Mouse (Mus musculus) liver, postnatal 0 days (tissue): Measurements from ENCODE around the gene Gm42878. TPM values are rescaled to one million over a fixed set of nuclear protein-coding genes. Genes with fewer than 3 reads are reported as not detected.
A peak's percentile ranks its signal among the peaks of the same experiment; 100 is the strongest.

Experiments used
- ATAC-seq: fragments of 200-750 bp; cut with Nextera tagmentation; 2 replicates; pipeline ENCODE4 v1.8.0; 2017; ENCODE audit warnings: mild to moderate bottlenecking, moderate library complexity
- DNase-seq: peaks from one replicate; pipeline ENCODE4 v3.0.0-alpha.2; 2016
- H3K27ac ChIP-seq: fragments of 300-500 bp; sonication (generic); 2 replicates; pipeline ENCODE4 v1.5.1; 2014; ENCODE audit warnings: antibody characterized with exemption, moderate library complexity, mild to moderate bottlenecking, low read depth
- H3K27me3 ChIP-seq: fragments of 300-500 bp; sonication (generic); 2 replicates; pipeline ENCODE4 v1.6.1; 2014; ENCODE audit warnings: low read length, control low read depth, mixed read lengths; ENCODE audit not compliant: insufficient read depth
- H3K36me3 ChIP-seq: fragments of 300-500 bp; sonication (generic); replicated peaks from 2 replicates; pipeline ENCODE4 v1.6.1; 2014; ENCODE audit warnings: mild to moderate bottlenecking, control low read depth, low read length, moderate library complexity, mixed read lengths; ENCODE audit not compliant: insufficient read depth
- H3K4me1 ChIP-seq: fragments of 300-500 bp; sonication (generic); 2 replicates; pipeline ENCODE4 v1.6.1; 2014; ENCODE audit warnings: antibody characterized with exemption, mild to moderate bottlenecking, control low read depth; ENCODE audit not compliant: insufficient read depth
- H3K4me2 ChIP-seq: fragments of 300-500 bp; sonication (generic); 2 replicates; pipeline ENCODE4 v1.6.1; 2014; ENCODE audit warnings: low read depth, mild to moderate bottlenecking, low read length, moderate library complexity, mixed read lengths
- H3K4me3 ChIP-seq: fragments of 300-500 bp; sonication (generic); 2 replicates; pipeline ENCODE4 v1.5.1; 2014; ENCODE audit warnings: low read depth, low read length
- H3K9ac ChIP-seq: fragments of 300-500 bp; sonication (generic); replicated peaks from 2 replicates; pipeline ENCODE4 v1.6.1; 2014; ENCODE audit warnings: mild to moderate bottlenecking, moderate library complexity
- H3K9me3 ChIP-seq: fragments of 300-500 bp; sonication (generic); 2 replicates; pipeline ENCODE4 v1.6.1; 2016; ENCODE audit warnings: mild to moderate bottlenecking, control low read depth, low read length, mixed read lengths
- CTCF ChIP-seq: sonication (generic); IDR thresholded peaks from 2 replicates; pipeline ENCODE4 v1.5.1; 2016; ENCODE audit warnings: antibody characterized with exemption, low read depth
- EP300 ChIP-seq: IDR thresholded peaks from 2 replicates; pipeline ENCODE4 v1.6.1; 2016; ENCODE audit warnings: antibody characterized with exemption, low read depth, mild to moderate bottlenecking
- WGBS: fragments of 180-500 bp; shearing (Covaris S2); extraction: QIAGEN DNeasy Blood & Tissue Kit; methylation state at CpG from one replicate; pipeline ENCODE4 v1.1.7; 2014; ENCODE audit not compliant: insufficient replicate concordance; 5-methylcytosine and 5-hydroxymethylcytosine counted together
- polyA plus RNA-seq: library from polyadenylated mRNA; unstranded; fragments of >200 nt; fragmentation: Nextera tagmentation; extraction: Ambion mirVana; gene quantifications from 2 replicates; pipeline ENCODE4 v1.2.1, GENCODE M21; 2015

Gm42878 gene
- not detected in 2 replicates for polyA plus RNA-seq

DNA sequence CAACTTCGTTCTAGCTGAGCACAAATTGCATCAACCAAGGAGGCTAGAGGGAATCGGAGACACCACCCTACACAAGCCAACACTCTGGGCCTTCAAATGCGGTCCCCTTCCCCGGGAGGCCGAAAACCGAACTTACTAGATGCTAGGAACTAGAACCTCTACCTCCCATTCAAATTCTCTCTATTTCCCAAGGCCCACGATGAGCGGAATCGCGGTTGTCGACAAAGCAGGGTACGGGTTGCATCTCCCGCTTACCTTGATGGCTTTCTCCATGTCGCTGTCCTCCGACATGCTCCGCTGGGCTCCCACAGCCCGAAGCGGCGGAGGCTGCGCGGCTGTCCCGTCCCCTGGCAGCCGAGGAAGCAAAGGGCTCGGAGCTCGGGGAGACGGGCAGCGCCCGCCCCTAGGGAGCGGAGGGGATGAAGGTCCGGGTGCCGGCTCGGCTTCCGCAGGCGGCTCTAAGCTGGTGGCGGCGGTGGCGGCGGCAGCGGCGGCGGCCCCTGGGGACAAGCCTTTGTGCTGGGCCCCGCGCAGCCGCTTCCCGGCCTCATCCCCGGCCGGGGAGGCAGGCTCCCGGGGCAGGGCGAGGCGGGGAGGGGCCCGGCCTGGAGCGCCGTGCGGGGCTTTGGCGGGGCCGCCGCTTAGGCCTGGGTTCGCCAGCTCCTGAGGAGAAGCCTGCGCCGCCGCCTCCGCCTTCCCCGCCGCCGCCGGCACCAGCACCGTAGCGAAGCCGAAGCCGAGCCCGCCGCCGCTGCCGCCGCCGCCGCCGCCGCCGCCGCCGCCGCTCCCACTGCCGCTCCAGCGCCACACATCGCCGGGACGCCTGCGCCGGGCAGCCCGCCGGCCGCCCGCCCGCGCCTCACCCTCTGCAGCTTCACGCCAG lies at the start of gene Gm42878, which contains the start of gene Adam1a:
TSS of gene Gm42878 (minus strand) at position 573 of the 883 bp plus-strand sequence.
TSS of gene Adam1a (minus strand) at position 573 of the 883 bp plus-strand sequence.
- peak within 1 kb of the TSS; percentile 71 for H3K4me2 ChIP-seq
- H3K9ac ChIP-seq, result peak within 1 kb of the TSS; percentile 89
- H3K9me3 ChIP-seq, result no peaks in the 10 kb centered on the region
- no peak for TF ChIP-seq CTCF
- TF ChIP-seq EP300, result no peak
- ATAC-seq, result peak; percentile 74
- no peaks in the 10 kb centered on the region for H3K36me3 ChIP-seq
- peak within 1 kb of the TSS; percentile 75 for H3K4me3 ChIP-seq
- peak within 1 kb of the TSS; percentile 93 for H3K27ac ChIP-seq
- peaks cover 18% of the 10 kb centered on the region for H3K4me1 ChIP-seq
- under 1% methylated on average over 49 of the region's 97 CpGs for WGBS
- no peaks in the 10 kb centered on the region for H3K27me3 ChIP-seq
- no peak for DNase-seq

DNA sequence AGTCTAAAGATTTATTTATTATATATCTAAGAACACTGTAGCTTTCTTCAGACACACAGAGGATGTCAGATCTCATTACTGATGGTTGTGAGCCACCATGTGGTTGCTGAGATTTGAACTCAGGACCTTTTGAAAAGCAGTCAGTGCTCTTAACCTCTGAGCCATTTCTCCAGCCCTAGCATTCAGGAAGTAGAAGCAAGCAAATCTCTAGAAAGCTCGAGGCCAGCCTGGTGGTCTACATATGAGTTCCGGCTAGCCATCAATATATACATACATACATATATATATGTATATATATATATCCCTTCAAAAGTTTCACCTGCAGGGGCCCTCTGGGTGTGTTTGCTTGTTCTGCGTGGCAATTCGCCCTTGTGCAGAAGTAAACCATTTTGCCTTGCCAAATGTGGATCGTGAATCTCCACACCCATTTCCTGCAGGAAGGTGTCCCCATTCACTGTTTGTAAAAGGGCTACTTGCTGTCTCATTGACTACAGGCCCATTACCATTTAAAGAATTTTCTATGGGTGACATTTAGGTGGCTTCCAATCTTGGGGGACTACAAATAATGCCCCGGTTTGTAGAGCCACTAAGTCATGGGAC lies 49.5 kb upstream of the Gm42878 start:
- H3K9me3 ChIP-seq, result no peaks in the 10 kb centered on the region
- TF ChIP-seq EP300, result no peak
- TF ChIP-seq CTCF, result no peak
- H3K4me2 ChIP-seq, result no peak overlapping the region
- H3K27me3 ChIP-seq, result no peaks in the 10 kb centered on the region
- no peak overlapping the region for H3K9ac ChIP-seq
- H3K36me3 ChIP-seq, result peaks cover 3% of the 10 kb centered on the region; the same call in 1 of the 2 replicates
- H3K27ac ChIP-seq, result no peak overlapping the region
- WGBS, result 67% methylated on average over 6 of the region's 6 CpGs
- peaks cover 39% of the 10 kb centered on the region for H3K4me1 ChIP-seq
- no peak overlapping the region for H3K4me3 ChIP-seq
- DNase-seq (no peak), ATAC-seq (no peak)

DNA sequence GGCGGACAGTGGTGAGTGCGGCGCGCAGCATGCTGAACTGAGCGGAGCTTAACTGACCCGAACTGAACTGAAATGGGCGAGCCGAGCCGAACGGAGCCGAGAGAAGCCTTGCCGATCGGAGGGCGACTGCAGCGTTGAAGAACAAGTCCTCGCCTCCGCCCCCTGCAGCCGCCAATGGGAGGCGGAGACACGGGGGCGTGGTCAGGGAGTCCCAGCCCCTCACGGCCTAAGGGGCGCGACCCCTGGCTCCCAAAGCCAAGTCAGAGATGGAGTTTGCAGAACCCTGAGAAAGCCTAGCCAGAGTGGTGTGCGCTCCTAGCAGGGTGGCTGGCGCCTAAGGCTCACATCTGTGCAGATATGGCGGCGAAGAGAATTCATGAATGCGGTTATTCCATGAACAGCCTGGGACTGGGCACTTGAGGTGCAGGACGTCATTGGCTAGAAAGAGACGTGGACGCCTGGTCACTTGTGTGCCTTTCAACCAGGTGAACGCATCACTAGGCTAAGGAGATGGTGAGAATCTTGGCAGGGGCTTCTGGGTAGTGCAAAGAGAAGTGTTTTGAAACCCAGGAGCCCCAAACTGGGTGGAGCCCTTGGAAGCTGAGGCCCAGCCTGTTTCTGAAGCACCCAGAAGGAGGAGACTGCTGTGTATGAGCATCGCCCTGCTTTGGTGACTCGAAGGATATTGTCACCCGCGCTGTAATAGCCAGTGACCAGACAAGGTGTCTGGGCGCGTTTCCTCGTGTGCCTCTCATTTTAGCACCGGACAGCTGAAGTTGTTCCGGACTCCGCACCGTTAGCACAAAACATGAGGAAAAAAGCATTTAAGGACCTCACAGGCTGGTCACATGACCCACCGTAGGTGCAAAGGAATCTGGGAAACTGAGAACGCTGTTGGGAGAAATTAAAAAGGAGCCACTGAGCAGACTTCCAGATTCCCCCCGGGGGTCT lies 48.4 kb upstream of the Gm42878 start, which contains the start of gene Aldh2:
TSS of gene Aldh2 (minus strand) at position 374 of the 951 bp plus-strand sequence.
- TF ChIP-seq EP300, result no peak
- peak; percentile 42 for TF ChIP-seq CTCF
- WGBS, result 3% methylated on average over 47 of the region's 47 CpGs
- Histone ChIP-seq H3K4me2 (peak within 1 kb of the TSS; percentile 98), H3K4me3 (peak within 1 kb of the TSS; percentile 85), H3K9ac (peak within 1 kb of the TSS; percentile 96), H3K4me1 (peaks cover 39% of the 10 kb centered on the region), H3K36me3 (peaks cover 3% of the 10 kb centered on the region; the same call in 1 of the 2 replicates), H3K27ac (peak within 1 kb of the TSS; percentile 98), H3K27me3 (no peaks in the 10 kb centered on the region), H3K9me3 (no peaks in the 10 kb centered on the region)
- ATAC-seq (peak; percentile 86), DNase-seq (peak; percentile 92)

DNA sequence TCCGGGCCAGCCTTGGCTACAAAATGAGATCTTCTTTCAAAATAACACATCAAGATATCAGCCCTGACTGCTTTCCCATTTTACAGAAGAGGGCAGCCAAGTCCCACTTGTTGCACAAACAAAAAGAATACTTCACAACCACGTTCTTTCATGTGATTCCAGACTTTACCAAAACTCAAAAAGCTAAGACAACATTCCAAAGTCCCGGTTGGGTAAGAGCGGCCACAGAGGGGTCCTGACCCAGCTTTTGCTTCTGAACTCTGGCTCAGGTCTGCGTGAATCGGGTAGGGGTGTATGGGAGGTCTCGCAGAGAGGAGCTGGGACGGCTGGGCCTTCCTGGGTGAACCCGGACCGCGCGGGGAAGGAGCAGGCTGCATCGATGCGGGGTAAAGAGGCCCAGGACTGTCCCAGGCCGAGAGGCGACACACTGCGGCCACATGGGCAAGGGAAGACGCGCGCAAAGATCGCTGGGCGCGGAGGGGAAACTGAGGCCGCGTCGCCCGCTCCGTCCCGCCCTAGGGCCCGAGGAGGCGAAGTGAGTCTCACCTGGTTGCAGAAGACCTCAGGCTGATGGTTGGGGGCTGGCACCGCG lies 47.6 kb upstream of the Gm42878 start:
- H3K9ac ChIP-seq, result peak overlapping the region; percentile 96
- ATAC-seq (peak; percentile 27), DNase-seq (no peak)
- H3K4me3 ChIP-seq, result peak overlapping the region; percentile 85
- H3K36me3 ChIP-seq, result peaks cover 3% of the 10 kb centered on the region; the same call in 1 of the 2 replicates
- 4% methylated on average over 33 of the region's 33 CpGs for WGBS
- H3K27ac ChIP-seq, result peak overlapping the region; percentile 98
- no peaks in the 10 kb centered on the region for H3K9me3 ChIP-seq
- peak overlapping the region; percentile 98 for H3K4me2 ChIP-seq
- H3K4me1 ChIP-seq, result peaks cover 42% of the 10 kb centered on the region
- no peaks in the 10 kb centered on the region for H3K27me3 ChIP-seq
- TF ChIP-seq EP300 (no peak), CTCF (no peak)

DNA sequence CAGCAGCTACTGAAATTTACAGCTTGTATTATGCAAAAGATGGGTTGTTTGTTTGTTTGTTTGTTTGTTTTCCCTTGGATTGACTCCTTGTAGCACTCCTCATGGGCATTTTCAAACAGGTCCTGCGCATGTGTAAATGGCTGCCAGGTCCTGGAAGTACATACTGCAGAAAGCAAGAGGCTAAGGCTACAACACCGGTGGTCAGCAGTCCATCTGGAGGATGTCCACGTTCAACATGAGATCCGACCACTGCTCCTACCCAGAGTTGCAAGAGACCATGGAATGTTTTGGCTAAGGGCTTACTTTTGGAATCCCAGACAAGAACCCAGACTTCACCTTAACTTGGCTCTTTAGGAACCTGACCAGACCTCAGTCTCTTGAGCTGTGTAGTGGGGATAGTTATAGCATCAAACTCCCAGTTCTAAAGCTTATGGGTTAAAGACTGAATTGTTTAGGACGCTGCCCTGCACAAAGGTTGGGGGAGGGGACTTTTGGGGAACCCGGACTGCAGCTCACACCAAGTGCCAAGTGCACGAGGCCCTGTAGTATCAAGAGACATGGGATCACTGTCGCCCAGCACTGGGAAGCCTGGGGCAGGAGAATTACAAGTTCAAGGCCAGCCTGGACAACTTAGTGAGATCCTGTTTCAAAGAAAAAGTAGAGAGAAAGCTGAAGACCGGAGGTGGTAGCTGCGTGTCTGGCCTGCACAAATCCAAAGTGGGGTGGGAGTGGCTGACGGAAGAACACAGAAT lies 47.0 kb upstream of the Gm42878 start:
- DNase-seq (peak; percentile 33), ATAC-seq (no peak)
- Histone ChIP-seq H3K4me2 (peak overlapping the region; percentile 98), H3K9ac (peak overlapping the region; percentile 96), H3K27me3 (no peaks in the 10 kb centered on the region), H3K36me3 (peaks cover 3% of the 10 kb centered on the region; the same call in 1 of the 2 replicates), H3K9me3 (no peaks in the 10 kb centered on the region), H3K27ac (peak overlapping the region; percentile 98), H3K4me3 (peak overlapping the region; percentile 85), H3K4me1 (peaks cover 47% of the 10 kb centered on the region)
- TF ChIP-seq EP300 (no peak), CTCF (no peak)
- WGBS, result 37% methylated on average over 11 of the region's 11 CpGs
